31 mouse cellular contexts compared by ENCODE assay signal in genomic region chr11:100100391-100100790, GRCm38 (mm10). TPM values are rescaled to one million over a fixed set of nuclear protein-coding genes. Genes with fewer than 3 reads are reported as not detected.
DNase-seq lines count a peak whose midpoint lies in the region; ATAC-seq and TF ChIP-seq lines count a peak whose summit lies in the region.
"Had no signal": no experiment of that assay in that cellular context is flagged by ENCODE, and none has a peak within 500 bp of the region (broad histone marks: within the 10 kb centered on the region; RNA-seq: fewer than 3 reads in every experiment).

No protein-coding gene starts in this region.

- peak; percentile 17 to 22 for DNase-seq in cerebellum, postnatal 14 days
- DNase-seq in cerebellum, adult 8-10 months: no peak
- DNase-seq in adipocyte (ENCODE audit: low spot score): peak; percentile 75
- DNase-seq: adrenal gland, adult 8-10 months; adrenal gland, postnatal 25 days; B cell, adult 2 months; cerebellum, adult 11-12 months; cerebellum, adult 9-10 months; cerebellum, postnatal 36 days; forebrain, postnatal 0 days; gastrocnemius, adult 2 months; gastrocnemius, postnatal 14 days; heart, adult 18-20 months; heart, postnatal 14 days; heart, postnatal 4 days; kidney, adult 18-20 months had no signal

- ATAC-seq in stomach, embryonic 16.5 days (ENCODE audit: insufficient read depth, low FRiP score): no peak
- ATAC-seq in intestine, postnatal 0 days: no peak
- no peak for ATAC-seq in hindbrain, embryonic 16.5 days
- ATAC-seq: forebrain, embryonic 14.5 days; forebrain, postnatal 0 days; intestine, embryonic 15.5 days had no signal

- no peaks in the 10 kb centered on the region for H3K36me3 ChIP-seq in stomach, embryonic 16.5 days (ENCODE audit: control insufficient read depth, insufficient read depth, low read length)
- H3K36me3 ChIP-seq in intestine, postnatal 0 days (ENCODE audit: control insufficient read depth, insufficient read depth): no peaks in the 10 kb centered on the region
- no peaks in the 10 kb centered on the region for H3K36me3 ChIP-seq in hindbrain, embryonic 16.5 days (ENCODE audit: control insufficient read depth, insufficient read depth, low read length)
- H3K36me3 ChIP-seq: G1E; heart, embryonic 10.5 days; heart, embryonic 13.5 days; hindbrain, embryonic 15.5 days; intestine, embryonic 15.5 days had no signal

- H3K4me1 ChIP-seq in stomach, embryonic 16.5 days (ENCODE audit: control insufficient read depth, insufficient read depth, low read length): peaks cover 5% of the 10 kb centered on the region; the same call in 1 of the 2 replicates
- no peaks in the 10 kb centered on the region for H3K4me1 ChIP-seq in intestine, postnatal 0 days (replicated peaks; ENCODE audit: control insufficient read depth, insufficient read depth, low read length)
- no peaks in the 10 kb centered on the region for H3K4me1 ChIP-seq in hindbrain, embryonic 16.5 days (ENCODE audit: control insufficient read depth, insufficient read depth, low read depth, low read length)
- H3K4me1 ChIP-seq: heart, embryonic 13.5 days; hindbrain, embryonic 15.5 days had no signal

- H3K9me3 ChIP-seq in stomach, embryonic 16.5 days (replicated peaks; ENCODE audit: control insufficient read depth, low read length): no peaks in the 10 kb centered on the region
- H3K9me3 ChIP-seq in intestine, postnatal 0 days (ENCODE audit: control insufficient read depth): no peaks in the 10 kb centered on the region
- no peaks in the 10 kb centered on the region for H3K9me3 ChIP-seq in hindbrain, embryonic 16.5 days (ENCODE audit: control insufficient read depth, low read length)
- H3K9me3 ChIP-seq: heart, embryonic 10.5 days; heart, embryonic 13.5 days; hindbrain, embryonic 15.5 days; intestine, embryonic 15.5 days had no signal

- no peak overlapping the region for H3K9ac ChIP-seq in stomach, embryonic 16.5 days (ENCODE audit: low read length)
- no peak overlapping the region for H3K9ac ChIP-seq in intestine, postnatal 0 days (ENCODE audit: low read depth, low read length)
- no peak overlapping the region for H3K9ac ChIP-seq in hindbrain, embryonic 16.5 days (ENCODE audit: low read depth, low read length)
- H3K9ac ChIP-seq: forebrain, postnatal 0 days; heart, embryonic 13.5 days; hindbrain, embryonic 15.5 days; intestine, embryonic 15.5 days had no signal

- H3K27me3 ChIP-seq in stomach, embryonic 16.5 days (ENCODE audit: control insufficient read depth, insufficient read depth, low read length): no peaks in the 10 kb centered on the region
- no peaks in the 10 kb centered on the region for H3K27me3 ChIP-seq in intestine, postnatal 0 days (replicated peaks; ENCODE audit: control insufficient read depth, insufficient read depth, low read length)
- H3K27me3 ChIP-seq in hindbrain, embryonic 16.5 days (replicated peaks; ENCODE audit: control insufficient read depth, insufficient read depth, low read length): no peaks in the 10 kb centered on the region
- H3K27me3 ChIP-seq: hindbrain, embryonic 15.5 days; intestine, embryonic 15.5 days had no signal

- no peak for TF ChIP-seq CTCF in intestine, postnatal 0 days (IDR thresholded peaks at IDR 0.05; ENCODE audit: low read depth)

- peak overlapping the region; percentile 31 for H3K27ac ChIP-seq in stomach, embryonic 16.5 days (ENCODE audit: low read length)
- H3K27ac ChIP-seq in intestine, postnatal 0 days (ENCODE audit: low read depth, low read length): no peak overlapping the region
- no peak overlapping the region for H3K27ac ChIP-seq in hindbrain, embryonic 16.5 days (ENCODE audit: low read depth, low read length)
- H3K27ac ChIP-seq: gastrocnemius, adult 2 months; heart, embryonic 10.5 days; heart, embryonic 13.5 days; hindbrain, embryonic 15.5 days; intestine, embryonic 15.5 days had no signal

- H3K4me2 ChIP-seq in stomach, embryonic 16.5 days (ENCODE audit: low read depth, low read length): no peak overlapping the region
- H3K4me2 ChIP-seq in intestine, postnatal 0 days (replicated peaks; ENCODE audit: low read depth): no peak overlapping the region
- H3K4me2 ChIP-seq in hindbrain, embryonic 16.5 days (ENCODE audit: low read length): no peak overlapping the region
- H3K4me2 ChIP-seq: heart, embryonic 13.5 days; hindbrain, embryonic 15.5 days; intestine, embryonic 15.5 days had no signal

- 80% methylated on average over 4 of the region's 4 CpGs for WGBS in stomach, embryonic 16.5 days
- 85% methylated on average over 4 of the region's 4 CpGs for WGBS in intestine, postnatal 0 days
- WGBS in hindbrain, embryonic 16.5 days: 85% methylated on average over 4 of the region's 4 CpGs

- no peak overlapping the region for H3K4me3 ChIP-seq in stomach, embryonic 16.5 days (replicated peaks; ENCODE audit: low read length)
- H3K4me3 ChIP-seq in intestine, postnatal 0 days (ENCODE audit: low read depth, low read length): no peak overlapping the region
- H3K4me3 ChIP-seq in hindbrain, embryonic 16.5 days (ENCODE audit: low read length): no peak overlapping the region
- H3K4me3 ChIP-seq: gastrocnemius, adult 2 months; heart, embryonic 10.5 days; heart, embryonic 13.5 days; hindbrain, embryonic 15.5 days; intestine, embryonic 15.5 days had no signal

RNA-seq across cellular contexts. Expression of gene Krt35, which starts 4.3 kb away (rescaled TPM):
- 0.76 and 1.5 TPM in 2 replicates for polyA plus RNA-seq in stomach, embryonic 16.5 days (2015; fragmentation: Nextera tagmentation; extraction: Ambion mirVana)
- polyA plus RNA-seq in intestine, postnatal 0 days (2015; fragmentation: Nextera tagmentation; extraction: Ambion mirVana): 0.26 and 0.44 TPM in 2 replicates
- polyA plus RNA-seq in hindbrain, embryonic 16.5 days (2015; fragmentation: Nextera tagmentation; extraction: Ambion mirVana): not detected in 2 replicates
- polyA plus RNA-seq: brain, embryonic 14.5 days; embryonic facial prominence, embryonic 11.5 days; forebrain, embryonic 11.5 days; forebrain, embryonic 14.5 days; forebrain, postnatal 0 days; frontal cortex, adult 2 months; G1E; heart, embryonic 10.5 days; heart, embryonic 13.5 days; heart, embryonic 16.5 days; hindbrain, embryonic 11.5 days; hindbrain, embryonic 15.5 days; intestine, embryonic 15.5 days had no signal

RNA-seq across cellular contexts. Expression of gene Krt36, which starts 5.0 kb away (rescaled TPM):
- 0.44 and 0.75 TPM in 2 replicates for polyA plus RNA-seq in stomach, embryonic 16.5 days (2015; fragmentation: Nextera tagmentation; extraction: Ambion mirVana)
- polyA plus RNA-seq in intestine, postnatal 0 days (2015; fragmentation: Nextera tagmentation; extraction: Ambion mirVana): 0.09 and 0.16 TPM in 2 replicates
- polyA plus RNA-seq in hindbrain, embryonic 16.5 days (2015; fragmentation: Nextera tagmentation; extraction: Ambion mirVana): not detected in 2 replicates
- polyA plus RNA-seq: brain, embryonic 14.5 days; forebrain, embryonic 11.5 days; forebrain, embryonic 14.5 days; forebrain, postnatal 0 days; frontal cortex, adult 2 months; G1E; heart, embryonic 13.5 days; heart, embryonic 16.5 days; hindbrain, embryonic 11.5 days; hindbrain, embryonic 15.5 days; intestine, embryonic 15.5 days had no signal

RNA-seq across cellular contexts. Expression of gene Krt32, which starts 12.4 kb away (rescaled TPM):
- 0.24 and 0.40 TPM in 2 replicates for polyA plus RNA-seq in stomach, embryonic 16.5 days (2015; fragmentation: Nextera tagmentation; extraction: Ambion mirVana)
- polyA plus RNA-seq in intestine, postnatal 0 days (2015; fragmentation: Nextera tagmentation; extraction: Ambion mirVana): not detected in 2 replicates
- not detected in 2 replicates for polyA plus RNA-seq in hindbrain, embryonic 16.5 days (2015; fragmentation: Nextera tagmentation; extraction: Ambion mirVana)
- polyA plus RNA-seq: brain, embryonic 14.5 days; embryonic facial prominence, embryonic 11.5 days; forebrain, embryonic 11.5 days; forebrain, embryonic 14.5 days; forebrain, postnatal 0 days; G1E; heart, embryonic 10.5 days; heart, embryonic 13.5 days; heart, embryonic 16.5 days; hindbrain, embryonic 11.5 days; hindbrain, embryonic 15.5 days had no signal

RNA-seq across cellular contexts. Expression of gene Krt13, which starts 21.0 kb away (rescaled TPM):
- 1,856 and 2,859 TPM in 2 replicates for polyA plus RNA-seq in stomach, embryonic 16.5 days (2015; fragmentation: Nextera tagmentation; extraction: Ambion mirVana)
- not detected in 2 replicates for polyA plus RNA-seq in intestine, postnatal 0 days (2015; fragmentation: Nextera tagmentation; extraction: Ambion mirVana)
- polyA plus RNA-seq in hindbrain, embryonic 16.5 days (2015; fragmentation: Nextera tagmentation; extraction: Ambion mirVana): 0.09 and 0.26 TPM in 2 replicates
- polyA plus RNA-seq: brain, embryonic 14.5 days; embryonic facial prominence, embryonic 11.5 days; forebrain, embryonic 11.5 days; forebrain, embryonic 14.5 days; forebrain, postnatal 0 days; frontal cortex, adult 2 months; G1E; heart, embryonic 13.5 days; hindbrain, embryonic 11.5 days had no signal

RNA-seq across cellular contexts. Expression of gene Krt15, which starts 35.3 kb away (rescaled TPM):
- polyA plus RNA-seq in stomach, embryonic 16.5 days (2015; fragmentation: Nextera tagmentation; extraction: Ambion mirVana): 1,477 and 1,759 TPM in 2 replicates
- 1.2 and 1.5 TPM in 2 replicates for polyA plus RNA-seq in intestine, postnatal 0 days (2015; fragmentation: Nextera tagmentation; extraction: Ambion mirVana)
- 0.69 and 1.0 TPM in 2 replicates for polyA plus RNA-seq in hindbrain, embryonic 16.5 days (2015; fragmentation: Nextera tagmentation; extraction: Ambion mirVana)
- polyA plus RNA-seq: frontal cortex, adult 2 months; G1E had no signal
